Mouse (Mus musculus): ENCODE data around the gene Try4. TPM values are rescaled to one million over a fixed set of nuclear protein-coding genes. Genes with fewer than 3 reads are reported as not detected.

Gene Try4
- polyA plus RNA-seq (2012; ENCODE audit: low replicate concordance) = 0.51 TPM in 1 of 2 replicates, not detected in the other

DNA sequence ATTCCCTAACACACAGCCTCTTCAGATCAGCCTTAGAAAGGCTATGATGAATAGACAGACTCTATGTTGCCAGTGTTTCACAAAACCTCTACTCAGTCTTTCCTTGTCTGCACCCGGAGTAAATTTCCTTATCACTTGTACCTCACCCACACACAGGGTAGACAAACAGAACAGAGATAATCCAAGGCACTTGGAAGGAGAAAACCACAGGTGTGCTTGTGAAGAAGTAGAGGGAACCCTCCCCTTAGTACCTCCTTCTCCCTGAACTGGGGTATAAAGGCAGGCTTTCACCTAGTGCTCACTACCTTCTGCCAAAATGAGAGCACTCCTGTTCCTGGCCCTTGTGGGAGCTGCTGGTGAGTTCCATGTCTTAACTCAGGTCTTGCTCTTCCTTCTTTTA, at the start of gene Try4:
Try4 (plus strand) TSS at position 301 of the 400 bp plus-strand sequence.

GRCm38 (mm10) chr6:41316741-41317140, 14.7 kb downstream of the Try4 start, which contains the start of gene Try5:
TSS of gene Try5 (minus strand) at chr6:41316841.

GRCm38 (mm10) chr6:41353932-41354331, 51.9 kb downstream of the Try4 start, which contains the start of gene Try10:
TSS of gene Try10 (plus strand) at chr6:41354105.

Other genes starting within 250 kb of the Try4 start
- gene Try5, start 14.6 kb downstream of the Try4 start, polyA plus RNA-seq (2012; ENCODE audit: low replicate concordance) = 0.28 TPM in 1 of 2 replicates, not detected in the other
- gene Try10, start 51.8 kb downstream of the Try4 start, polyA plus RNA-seq (2012; ENCODE audit: low replicate concordance) = not detected in 2 replicates
- not detected in 2 replicates for gene Prss3, start 75.4 kb downstream of the Try4 start, polyA plus RNA-seq (2012; ENCODE audit: low replicate concordance)
- gene Gm5771, start 90.1 kb downstream of the Try4 start, polyA plus RNA-seq (2012; ENCODE audit: low replicate concordance) = not detected in 2 replicates
- not detected in 2 replicates for gene Gm10334, start 143.9 kb downstream of the Try4 start, polyA plus RNA-seq (2012; ENCODE audit: low replicate concordance)
- not detected in 2 replicates for gene Prss1, start 156.7 kb downstream of the Try4 start, polyA plus RNA-seq (2012; ENCODE audit: low replicate concordance)
- 0.86 TPM in 1 of 2 replicates, not detected in the other for gene Prss2, start 219.5 kb downstream of the Try4 start, polyA plus RNA-seq (2012; ENCODE audit: low replicate concordance)

Measured in hematopoietic multipotent progenitor cell, adult 10-12 weeks (in vitro differentiated cells).